Mouse (Mus musculus) liver, adult (tissue): ENCODE results near the gene Mamstr.

Experiments used
- GATA4 ChIP-seq: IDR thresholded peaks from 2 replicates; pipeline ENCODE4 v1.6.1; 2014; ENCODE audit warnings: mild to moderate bottlenecking, low read length; ENCODE audit not compliant: insufficient replicate concordance

Mamstr gene

DNA sequence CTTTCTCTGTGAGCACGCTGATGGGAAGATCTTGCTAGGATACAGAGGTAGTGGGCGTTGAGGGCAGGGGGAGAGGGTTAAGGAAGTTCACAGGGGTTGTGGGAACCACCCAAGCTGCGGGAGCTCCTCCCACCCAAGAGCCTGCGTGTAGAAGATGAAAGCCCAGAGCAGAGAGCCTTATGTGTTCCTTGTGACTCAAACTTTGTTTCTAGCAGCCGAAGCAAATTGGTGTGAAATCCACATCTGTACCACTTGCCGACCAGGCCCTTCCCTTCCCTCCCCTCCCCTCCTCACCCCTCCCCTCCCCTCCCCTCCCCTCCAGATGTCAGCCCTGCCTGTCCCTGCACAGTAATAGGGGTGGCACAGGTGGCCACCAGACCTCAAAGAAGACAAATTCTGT is 55.3 kb downstream of the Mamstr start:
- TF ChIP-seq GATA4, result no peak
